Mouse (Mus musculus) MEL (cell line): ENCODE results near the gene Clec4a1. TPM values are rescaled to one million over a fixed set of nuclear protein-coding genes. Genes with fewer than 3 reads are reported as not detected.

Experiments
- DNase-seq: peaks from one replicate; pipeline ENCODE4 v3.0.0; 2011; ENCODE audit warnings: low read depth, low spot score
- H3K27ac ChIP-seq: 2 replicates; pipeline ENCODE4 v1.5.1; 2012; ENCODE audit warnings: low read depth, mild to moderate bottlenecking, control low read depth, low read length, moderate library complexity; ENCODE audit not compliant: control insufficient read depth
- H3K27me3 ChIP-seq, 2 experiments: fragments of 150-350 bp in 1 of 2; sonication (generic) in 1 of 2; 2 replicates each; pipeline ENCODE4 v1.6.1; 2012; ENCODE audit warnings: low read length in 2 of 2, mild to moderate bottlenecking in 2 of 2, improper control_type of control experiment in 1 of 2, moderate library complexity in 1 of 2; ENCODE audit not compliant: insufficient read depth in 2 of 2, control insufficient read depth in 1 of 2
- H3K36me3 ChIP-seq, 2 experiments: 2 replicates each; pipeline ENCODE4 v1.6.1; 2012 to 2014; ENCODE audit warnings: low read length in 2 of 2, improper control_type of control experiment in 1 of 2, inconsistent platforms in 1 of 2, mild to moderate bottlenecking in 1 of 2; ENCODE audit not compliant: insufficient read depth in 2 of 2, control insufficient read depth in 1 of 2
- H3K4me1 ChIP-seq, 2 experiments: fragments of 150-350 bp in 1 of 2; sonication (generic) in 1 of 2; 2 replicates each; pipeline ENCODE4 v1.6.1; 2012; ENCODE audit warnings: low read length in 2 of 2, improper control_type of control experiment in 1 of 2, mild to moderate bottlenecking in 1 of 2; ENCODE audit not compliant: insufficient read depth in 2 of 2, control insufficient read depth in 1 of 2
- H3K4me3 ChIP-seq, 2 experiments: fragments of 150-350 bp in 1 of 2; sonication (generic) in 1 of 2; 2 replicates each; pipeline ENCODE4 v1.5.1; 2012; ENCODE audit warnings: low read depth in 2 of 2, low read length in 2 of 2, mild to moderate bottlenecking in 2 of 2, moderate library complexity in 2 of 2, control low read depth in 1 of 2, improper control_type of control experiment in 1 of 2; ENCODE audit not compliant: control insufficient read depth in 1 of 2, insufficient read depth in 1 of 2
- H3K79me2 ChIP-seq: 2 replicates; pipeline ENCODE4 v1.6.1; 2012; ENCODE audit warnings: mild to moderate bottlenecking, low read length, moderate library complexity; ENCODE audit not compliant: control insufficient read depth, poor library complexity, insufficient read depth
- H3K9ac ChIP-seq: 2 replicates; pipeline ENCODE4 v1.6.1; 2012; ENCODE audit warnings: low read depth, mild to moderate bottlenecking, control low read depth, low read length, moderate library complexity; ENCODE audit not compliant: control insufficient read depth, poor library complexity, severe bottlenecking
- H3K9me3 ChIP-seq: fragments of 150-350 bp; sonication (generic); replicated peaks from 2 replicates; pipeline ENCODE4 v1.6.1; 2012; ENCODE audit warnings: mild to moderate bottlenecking, low read length, improper control_type of control experiment, moderate library complexity; ENCODE audit not compliant: insufficient read depth
- BHLHE40 ChIP-seq: IDR thresholded peaks from 2 replicates; pipeline ENCODE4 v1.6.1; 2012; ENCODE audit warnings: low read depth, mild to moderate bottlenecking, inconsistent platforms, low read length, improper control_type of control experiment, borderline replicate concordance
- CHD1 ChIP-seq: IDR thresholded peaks from 2 replicates; pipeline ENCODE4 v1.6.1; 2012; ENCODE audit warnings: low read depth, mild to moderate bottlenecking, inconsistent platforms, low read length, improper control_type of control experiment
- CTCF ChIP-seq, 3 experiments: IDR thresholded peaks in 2 of 3; conservative IDR thresholded peaks in 1 of 3; 2 replicates each; pipeline ENCODE4 v1.5.1; 2011 to 2012; ENCODE audit warnings: low read length in 3 of 3, low read depth in 2 of 3, mild to moderate bottlenecking in 2 of 3, improper control_type of control experiment in 1 of 3, inconsistent platforms in 1 of 3, mixed read lengths in 1 of 3, moderate library complexity in 1 of 3; ENCODE audit not compliant: control insufficient read depth in 1 of 3, insufficient read depth in 1 of 3, poor library complexity in 1 of 3, severe bottlenecking in 1 of 3
- ELF1 ChIP-seq: IDR thresholded peaks from 2 replicates; pipeline ENCODE4 v1.6.1; 2014; ENCODE audit warnings: low read depth, mild to moderate bottlenecking, inconsistent platforms, low read length, improper control_type of control experiment, moderate library complexity
- HCFC1 ChIP-seq: IDR thresholded peaks from 2 replicates; pipeline ENCODE4 v1.6.1; 2012; ENCODE audit warnings: low read depth, mild to moderate bottlenecking, inconsistent platforms, low read length, improper control_type of control experiment, moderate library complexity
- JUND ChIP-seq: IDR thresholded peaks from 2 replicates; pipeline ENCODE4 v1.6.1; 2011; ENCODE audit warnings: low read depth, mild to moderate bottlenecking, improper control_type of control experiment, low read length
- KAT2A ChIP-seq: conservative IDR thresholded peaks from 2 replicates; pipeline ENCODE4 v1.6.1; 2012; ENCODE audit warnings: low read depth, low read length, improper control_type of control experiment, inconsistent platforms
- MAFK ChIP-seq: IDR thresholded peaks from 2 replicates; pipeline ENCODE4 v1.6.1; 2011; ENCODE audit warnings: low read depth, mild to moderate bottlenecking, low read length, improper control_type of control experiment, borderline replicate concordance
- MAZ ChIP-seq: IDR thresholded peaks from 2 replicates; pipeline ENCODE4 v1.6.1; 2012; ENCODE audit warnings: low read depth, mild to moderate bottlenecking, inconsistent platforms, low read length, improper control_type of control experiment
- MEF2A ChIP-seq: IDR thresholded peaks from 2 replicates; pipeline ENCODE4 v1.6.1; 2014; ENCODE audit warnings: low read depth, mild to moderate bottlenecking, inconsistent platforms, low read length, improper control_type of control experiment; ENCODE audit not compliant: poor library complexity, insufficient replicate concordance, severe bottlenecking; ENCODE audit errors: extremely low read depth
- MXI1 ChIP-seq: IDR thresholded peaks from 2 replicates; pipeline ENCODE4 v1.6.1; 2011; ENCODE audit warnings: mild to moderate bottlenecking, low read depth, low read length, improper control_type of control experiment
- MYB ChIP-seq: IDR thresholded peaks from 2 replicates; pipeline ENCODE4 v1.6.1; 2011; ENCODE audit warnings: mild to moderate bottlenecking, low read depth, low read length, improper control_type of control experiment
- NRF1 ChIP-seq: IDR thresholded peaks from 2 replicates; pipeline ENCODE4 v1.6.1; 2014; ENCODE audit warnings: low read depth, mild to moderate bottlenecking, inconsistent platforms, low read length, improper control_type of control experiment, moderate library complexity; ENCODE audit not compliant: poor library complexity, insufficient read depth, severe bottlenecking
- POLR2A ChIP-seq, 2 experiments: IDR thresholded peaks; 2 replicates each; pipeline ENCODE4 v1.6.1; 2011 to 2012; ENCODE audit warnings: low read length in 2 of 2, mild to moderate bottlenecking in 2 of 2, control low read depth in 1 of 2, improper control_type of control experiment in 1 of 2, low read depth in 1 of 2, moderate library complexity in 1 of 2; ENCODE audit not compliant: control insufficient read depth in 1 of 2, insufficient read depth in 1 of 2, poor library complexity in 1 of 2
- RAD21 ChIP-seq: IDR thresholded peaks from 2 replicates; pipeline ENCODE4 v1.6.1; 2011; ENCODE audit warnings: mild to moderate bottlenecking, low read depth, low read length, improper control_type of control experiment
- SIN3A ChIP-seq: IDR thresholded peaks from 2 replicates; pipeline ENCODE4 v1.6.1; 2012; ENCODE audit warnings: low read length, improper control_type of control experiment, inconsistent platforms
- SMC3 ChIP-seq: IDR thresholded peaks from 2 replicates; pipeline ENCODE4 v1.6.1; 2011; ENCODE audit warnings: low read depth, low read length, improper control_type of control experiment
- TAL1 ChIP-seq: IDR thresholded peaks from 2 replicates; pipeline ENCODE4 v1.6.1; 2012; ENCODE audit warnings: mild to moderate bottlenecking, inconsistent platforms, low read length, moderate library complexity, mixed read lengths
- TCF12 ChIP-seq: IDR thresholded peaks from 2 replicates; pipeline ENCODE4 v1.6.1; 2014; ENCODE audit warnings: low read depth, mild to moderate bottlenecking, inconsistent platforms, low read length, improper control_type of control experiment, moderate library complexity
- USF1 ChIP-seq: IDR thresholded peaks from 2 replicates; pipeline ENCODE4 v1.6.1; 2014; ENCODE audit warnings: low read depth, mild to moderate bottlenecking, inconsistent platforms, low read length, improper control_type of control experiment, moderate library complexity
- USF2 ChIP-seq, 2 experiments: IDR thresholded peaks; 2 replicates each; pipeline ENCODE4 v1.6.1; 2011 to 2012; ENCODE audit warnings: improper control_type of control experiment in 2 of 2, low read length in 2 of 2, borderline replicate concordance in 1 of 2, inconsistent platforms in 1 of 2, low read depth in 1 of 2, mild to moderate bottlenecking in 1 of 2; ENCODE audit not compliant: insufficient read depth in 1 of 2
- ZC3H11A ChIP-seq: IDR thresholded peaks from 2 replicates; pipeline ENCODE4 v1.6.1; 2012; ENCODE audit warnings: low read depth, mild to moderate bottlenecking, inconsistent platforms, low read length, improper control_type of control experiment
- polyA plus RNA-seq, 2 experiments: library from polyadenylated mRNA; stranded (reverse) in 1 of 2; unstranded in 1 of 2; fragments of >175 nt in 1 of 2; fragments of >200 nt in 1 of 2; gene quantifications; 2 replicates each; pipeline versions ENCODE4 v1.2.1 to v1.2.4; 2012; ENCODE audit warnings: low replicate concordance in 2 of 2, low read depth in 1 of 2; ENCODE audit not compliant: insufficient read length in 2 of 2, insufficient read depth in 1 of 2, missing spikeins in 1 of 2
- total RNA-seq: library from RNA; depleted of rRNA; stranded (reverse); fragments of 300-350 nt; gene quantifications from 2 replicates; pipeline ENCODE4 v1.2.3, GENCODE M21; 2012

Clec4a1 gene
- total and polyA plus RNA-seq, 3 experiments: 0.06 TPM; not detected in 2

DNA sequence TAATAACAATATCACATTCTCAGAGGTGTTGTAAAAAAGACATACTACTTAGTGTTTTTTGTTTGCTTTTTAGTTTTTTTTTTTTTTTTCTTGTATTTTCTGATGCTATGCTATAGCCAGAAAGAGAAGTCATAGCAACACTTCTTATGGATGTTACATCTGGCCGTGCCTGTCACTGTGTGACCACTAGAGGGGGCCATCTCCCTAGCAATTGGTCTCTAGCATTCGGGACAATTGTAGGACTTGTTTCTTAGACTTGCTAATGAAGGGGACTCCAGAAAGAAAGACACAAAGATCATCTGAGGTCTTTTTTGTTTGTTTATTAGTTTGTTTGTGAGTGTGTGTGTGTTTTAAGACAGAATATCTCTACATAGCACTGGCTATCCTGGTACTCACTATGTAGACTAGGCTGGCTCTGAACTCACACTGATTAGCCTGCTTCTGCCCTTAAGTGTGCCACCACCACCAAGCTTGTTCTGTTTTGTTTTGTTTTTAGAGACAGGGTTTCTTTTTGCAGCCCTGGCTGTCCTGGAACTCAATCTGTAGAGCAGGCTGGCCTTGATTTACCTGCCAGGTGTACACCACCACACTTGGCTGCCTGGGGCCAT lies 29.1 kb upstream of the Clec4a1 start:
- H3K9ac ChIP-seq: no peak overlapping the region
- DNase-seq: peak; percentile 85
- no peaks in the 10 kb centered on the region for H3K27me3 ChIP-seq
- TF ChIP-seq ELF1: no peak
- TF ChIP-seq BHLHE40: 0 out of 2 replicates have a peak, but pooled peaks have one; percentile 4
- TF ChIP-seq TCF12: no peak
- TF ChIP-seq RAD21: peak; percentile 98
- TF ChIP-seq KAT2A: no peak
- TF ChIP-seq JUND: no peak
- TF ChIP-seq MXI1: no peak
- no peak for TF ChIP-seq USF2 (IDR thresholded peaks at IDR 0.05; ENCODE audit: borderline replicate concordance in 1 of 2, insufficient read depth in 1 of 2, low read depth in 1 of 2, low read length in 2 of 2)
- TF ChIP-seq CHD1: no peak
- no peak for TF ChIP-seq NRF1
- TF ChIP-seq MYB: no peak
- no peak for TF ChIP-seq MAFK
- TF ChIP-seq POLR2A (IDR thresholded peaks at IDR 0.05; ENCODE audit: control insufficient read depth in 1 of 2, insufficient read depth in 1 of 2, low read depth in 1 of 2, low read length in 2 of 2, poor library complexity in 1 of 2): no peak
- no peak for TF ChIP-seq MAZ
- TF ChIP-seq USF1: no peak
- peak; percentile 91 for TF ChIP-seq SMC3
- TF ChIP-seq TAL1: no peak
- TF ChIP-seq SIN3A: no peak
- no peak for TF ChIP-seq MEF2A
- peak; percentile 83 for TF ChIP-seq ZC3H11A
- no peak for TF ChIP-seq HCFC1
- TF ChIP-seq CTCF (IDR thresholded peaks at IDR 0.05 in 2 of 3, conservative IDR thresholded peaks at IDR 0.05 in 1 of 3; ENCODE audit: control insufficient read depth in 1 of 3, insufficient read depth in 1 of 3, low read depth in 2 of 3, low read length in 3 of 3, poor library complexity in 1 of 3, severe bottlenecking in 1 of 3): peak; percentile 89 to 97 (median 94)
- H3K4me3 ChIP-seq: no peak overlapping the region
- peaks cover 0 to 2% of the 10 kb centered on the region in 2 experiments; a peak in 1 of 4 replicates for H3K36me3 ChIP-seq
- no peaks in the 10 kb centered on the region for H3K79me2 ChIP-seq
- no peaks in the 10 kb centered on the region for H3K9me3 ChIP-seq
- no peaks in the 10 kb centered on the region for H3K4me1 ChIP-seq
- H3K27ac ChIP-seq: no peak overlapping the region
